In genomic region chr11:69058729-69059356, GRCm38 (mm10) we compare ENCODE assay signal across 7 mouse cellular contexts. TPM values are rescaled to one million over a fixed set of nuclear protein-coding genes. Genes with fewer than 3 reads are reported as not detected.
DNase-seq lines count a peak whose midpoint lies in the region; ATAC-seq and TF ChIP-seq lines count a peak whose summit lies in the region.

No protein-coding gene starts in this region.

- no peak for DNase-seq in lung, postnatal 0 days (ENCODE audit: low spot score)
- no peak for DNase-seq in lung, postnatal 25 days (ENCODE audit: low spot score)
- DNase-seq in right cerebral cortex, adult 18-20 months = no peak
- DNase-seq in ovary, adult 18-20 months (ENCODE audit: low spot score) = no peak

- H3K9ac ChIP-seq in lung, postnatal 0 days (replicated peaks; ENCODE audit: low read depth) = peak overlapping the region; percentile 63
- peak overlapping the region; percentile 69 for H3K9ac ChIP-seq in intestine, embryonic 16.5 days (ENCODE audit: low read depth, low read length)

- peak; percentile 13 for ATAC-seq in lung, postnatal 0 days
- peak; percentile 32 for ATAC-seq in intestine, embryonic 16.5 days

- H3K4me1 ChIP-seq in lung, postnatal 0 days (ENCODE audit: insufficient read depth, low read depth, low read length) = peaks cover 9% of the 10 kb centered on the region; the same call in 1 of the 2 replicates
- no peaks in the 10 kb centered on the region for H3K4me1 ChIP-seq in embryonic fibroblast, embryonic 13.5 days (ENCODE audit: control insufficient read depth, insufficient read depth, low read length)
- peaks cover 19% of the 10 kb centered on the region for H3K4me1 ChIP-seq in intestine, embryonic 16.5 days (ENCODE audit: control insufficient read depth, insufficient read depth, low read length)
- H3K4me1 ChIP-seq in small intestine, adult 2 months (ENCODE audit: control insufficient read depth, insufficient read depth, insufficient read length, low read length) = peaks cover 6% of the 10 kb centered on the region

- no peak; the same call in 1 of the 2 replicates for TF ChIP-seq EP300 in lung, postnatal 0 days (IDR thresholded peaks at IDR 0.05)

- peak overlapping the region; percentile 88 for H3K4me3 ChIP-seq in lung, postnatal 0 days (ENCODE audit: low read depth, low read length)
- peak overlapping the region; percentile 95 for H3K4me3 ChIP-seq in embryonic fibroblast, embryonic 13.5 days (ENCODE audit: insufficient read depth, low read length)
- peak overlapping the region; percentile 90 for H3K4me3 ChIP-seq in intestine, embryonic 16.5 days (ENCODE audit: low read length)
- H3K4me3 ChIP-seq in small intestine, adult 2 months (ENCODE audit: low read depth, low read length) = peak overlapping the region; percentile 85

- TF ChIP-seq CTCF in lung, postnatal 0 days (IDR thresholded peaks at IDR 0.05) = no peak
- TF ChIP-seq CTCF in embryonic fibroblast, embryonic 13.5 days (IDR thresholded peaks at IDR 0.05; ENCODE audit: borderline replicate concordance, insufficient read depth, low read length) = no peak
- TF ChIP-seq CTCF in small intestine, adult 2 months (IDR thresholded peaks at IDR 0.05; ENCODE audit: extremely low read depth, insufficient read length, insufficient replicate concordance, low read depth, low read length) = no peak

- no peaks in the 10 kb centered on the region for H3K36me3 ChIP-seq in lung, postnatal 0 days (ENCODE audit: insufficient read depth, low read length)
- H3K36me3 ChIP-seq in intestine, embryonic 16.5 days (ENCODE audit: control insufficient read depth, insufficient read depth, low read length) = no peaks in the 10 kb centered on the region
- H3K36me3 ChIP-seq in small intestine, adult 2 months (ENCODE audit: control insufficient read depth, insufficient read depth, low read length) = no peaks in the 10 kb centered on the region

- 1% methylated on average over 19 of the region's 19 CpGs for WGBS in lung, postnatal 0 days
- WGBS in intestine, embryonic 16.5 days = 1% methylated on average over 19 of the region's 19 CpGs
- WGBS in small intestine, adult 2 months = under 1% methylated on average over 19 of the region's 19 CpGs

- TF ChIP-seq POLR2A in embryonic fibroblast, embryonic 13.5 days (IDR thresholded peaks at IDR 0.05; ENCODE audit: low read depth, low read length) = no peak
- TF ChIP-seq POLR2A in small intestine, adult 2 months (IDR thresholded peaks at IDR 0.05; ENCODE audit: low read depth, low read length) = no peak

- H3K27me3 ChIP-seq in lung, postnatal 0 days (replicated peaks; ENCODE audit: insufficient read depth, low read length) = no peaks in the 10 kb centered on the region
- no peaks in the 10 kb centered on the region for H3K27me3 ChIP-seq in intestine, embryonic 16.5 days (replicated peaks; ENCODE audit: control insufficient read depth, insufficient read depth, low read length)
- no peaks in the 10 kb centered on the region for H3K27me3 ChIP-seq in small intestine, adult 2 months (ENCODE audit: control insufficient read depth, insufficient read depth, low read length)

- no peaks in the 10 kb centered on the region for H3K9me3 ChIP-seq in lung, postnatal 0 days (ENCODE audit: low read length)
- H3K9me3 ChIP-seq in intestine, embryonic 16.5 days (ENCODE audit: control insufficient read depth, low read length) = no peaks in the 10 kb centered on the region

- peak overlapping the region; percentile 97 for H3K27ac ChIP-seq in lung, postnatal 0 days (ENCODE audit: low read length)
- peak overlapping the region; percentile 88 for H3K27ac ChIP-seq in embryonic fibroblast, embryonic 13.5 days (ENCODE audit: insufficient read depth, low read length)
- peak overlapping the region; percentile 73 for H3K27ac ChIP-seq in intestine, embryonic 16.5 days (ENCODE audit: low read length)
- H3K27ac ChIP-seq in small intestine, adult 2 months (ENCODE audit: insufficient read depth, low read depth, low read length) = peak overlapping the region; percentile 84

- H3K4me2 ChIP-seq in lung, postnatal 0 days (replicated peaks; ENCODE audit: low read depth, low read length) = peak overlapping the region; percentile 64
- peak overlapping the region; percentile 78 for H3K4me2 ChIP-seq in intestine, embryonic 16.5 days (ENCODE audit: low read depth, low read length)

RNA-seq across cellular contexts. Expression of gene Borcs6, which starts 0.7 kb away (rescaled TPM):
- 20.1 and 21.9 TPM in 2 replicates for polyA plus RNA-seq in lung, postnatal 0 days (2015; fragmentation: Nextera tagmentation; extraction: Ambion mirVana)
- 9.7 and 11.2 TPM in 2 replicates for polyA plus RNA-seq in embryonic fibroblast, embryonic 13.5 days (2011; ENCODE audit: insufficient read length, low read depth, missing spikeins)
- 8.0 and 8.6 TPM in 2 replicates for polyA plus RNA-seq in intestine, embryonic 16.5 days (2015; fragmentation: Nextera tagmentation; extraction: Ambion mirVana)
- 13.2 and 28.5 TPM in 2 replicates for polyA plus RNA-seq in small intestine, adult 2 months (2012; rRNA removed)

RNA-seq across cellular contexts. Expression of gene Tmem107, which starts 11.8 kb away (rescaled TPM):
- 62.9 and 70.0 TPM in 2 replicates for polyA plus RNA-seq in lung, postnatal 0 days (2015; fragmentation: Nextera tagmentation; extraction: Ambion mirVana)
- polyA plus RNA-seq in embryonic fibroblast, embryonic 13.5 days (2011; ENCODE audit: insufficient read length, low read depth, missing spikeins) = 14.0 and 17.6 TPM in 2 replicates
- polyA plus RNA-seq in intestine, embryonic 16.5 days (2015; fragmentation: Nextera tagmentation; extraction: Ambion mirVana) = 38.6 and 44.8 TPM in 2 replicates
- 11.8 and 12.8 TPM in 2 replicates for polyA plus RNA-seq in small intestine, adult 2 months (2012; rRNA removed)

RNA-seq across cellular contexts. Expression of gene Aurkb, which starts 13.4 kb away (rescaled TPM):
- 6.5 and 9.1 TPM in 2 replicates for polyA plus RNA-seq in lung, postnatal 0 days (2015; fragmentation: Nextera tagmentation; extraction: Ambion mirVana)
- polyA plus RNA-seq in embryonic fibroblast, embryonic 13.5 days (2011; ENCODE audit: insufficient read length, low read depth, missing spikeins) = 31.5 and 44.0 TPM in 2 replicates
- polyA plus RNA-seq in intestine, embryonic 16.5 days (2015; fragmentation: Nextera tagmentation; extraction: Ambion mirVana) = 114 and 139 TPM in 2 replicates
- polyA plus RNA-seq in small intestine, adult 2 months (2012; rRNA removed) = 15.5 and 30.8 TPM in 2 replicates

RNA-seq across cellular contexts. Expression of gene Vamp2, which starts 29.4 kb away (rescaled TPM):
- 45.0 and 50.6 TPM in 2 replicates for polyA plus RNA-seq in lung, postnatal 0 days (2015; fragmentation: Nextera tagmentation; extraction: Ambion mirVana)
- 51.1 and 58.3 TPM in 2 replicates for polyA plus RNA-seq in embryonic fibroblast, embryonic 13.5 days (2011; ENCODE audit: insufficient read length, low read depth, missing spikeins)
- polyA plus RNA-seq in intestine, embryonic 16.5 days (2015; fragmentation: Nextera tagmentation; extraction: Ambion mirVana) = 65.8 TPM in 2 replicates
- 33.5 and 84.4 TPM in 2 replicates for polyA plus RNA-seq in small intestine, adult 2 months (2012; rRNA removed)

RNA-seq across cellular contexts. Expression of gene Per1, which starts 36.2 kb away (rescaled TPM):
- 16.6 and 30.0 TPM in 2 replicates for polyA plus RNA-seq in lung, postnatal 0 days (2015; fragmentation: Nextera tagmentation; extraction: Ambion mirVana)
- polyA plus RNA-seq in embryonic fibroblast, embryonic 13.5 days (2011; ENCODE audit: insufficient read length, low read depth, missing spikeins) = 23.1 and 30.9 TPM in 2 replicates
- polyA plus RNA-seq in intestine, embryonic 16.5 days (2015; fragmentation: Nextera tagmentation; extraction: Ambion mirVana) = 13.6 and 13.7 TPM in 2 replicates
- polyA plus RNA-seq in small intestine, adult 2 months (2012; rRNA removed) = 5.4 and 13.9 TPM in 2 replicates
